Mouse (Mus musculus) embryonic fibroblast, embryonic 13.5 days (primary cell): ENCODE results near the gene Prr9.

Source experiments
- CTCF ChIP-seq: IDR thresholded peaks from 2 replicates; pipeline ENCODE4 v1.5.1; 2011; ENCODE audit warnings: mild to moderate bottlenecking, control low read depth, low read length, moderate library complexity, borderline replicate concordance; ENCODE audit not compliant: insufficient read depth
- POLR2A ChIP-seq: IDR thresholded peaks from 2 replicates; pipeline ENCODE4 v1.6.1; 2011; ENCODE audit warnings: low read depth, mild to moderate bottlenecking, control low read depth, low read length, moderate library complexity

- no peak for TF ChIP-seq POLR2A
- TF ChIP-seq CTCF = no peak
Observed at GRCm38 (mm10) chr3:92153322-92153721, 29.6 kb upstream of the Prr9 start.
